Mouse (Mus musculus): ENCODE data around the gene 1700037H04Rik. TPM values are rescaled to one million over a fixed set of nuclear protein-coding genes. Genes with fewer than 3 reads are reported as not detected.

The 1700037H04Rik gene
- polyA plus RNA-seq, 1 experiment from 2014 or later: 130 TPM

- peak overlapping the region; percentile 62 for H3K4me3 ChIP-seq (ENCODE audit: low read depth, low read length)
- no peaks in the 10 kb centered on the region for H3K36me3 ChIP-seq (ENCODE audit: control insufficient read depth, insufficient read depth, low read length)
- peaks cover 24% of the 10 kb centered on the region for H3K4me1 ChIP-seq (ENCODE audit: control insufficient read depth, insufficient read depth, low read length)
- H3K27ac ChIP-seq (ENCODE audit: low read depth, low read length): no peak overlapping the region
- DNase-seq (ENCODE audit: low spot score) (no peak), ATAC-seq (ENCODE audit: insufficient read depth, low FRiP score, low TSS enrichment) (no peak)
- no peaks in the 10 kb centered on the region for H3K9me3 ChIP-seq (ENCODE audit: control insufficient read depth, low read length)
- peak overlapping the region; percentile 74 for H3K4me2 ChIP-seq (ENCODE audit: low read depth)
- H3K27me3 ChIP-seq (ENCODE audit: control insufficient read depth, insufficient read depth, low read length): no peaks in the 10 kb centered on the region
- 2% methylated on average over 14 of the region's 14 CpGs for WGBS
- peak overlapping the region; percentile 48; the same call in 1 of the 2 replicates for H3K9ac ChIP-seq (ENCODE audit: low read length)
These were observed 26.5 kb upstream of the 1700037H04Rik start for GRCm38 (mm10) chr2:131186343-131186742.

GRCm38 (mm10) chr2:131179990-131180587 lies 20.2 kb upstream of the 1700037H04Rik start, which contains the start of gene Cenpb:
TSS of gene Cenpb (minus strand) at chr2:131180067.
- H3K9me3 ChIP-seq (ENCODE audit: control insufficient read depth, low read length): no peaks in the 10 kb centered on the region
- peaks cover 2% of the 10 kb centered on the region; the same call in 1 of the 2 replicates for H3K36me3 ChIP-seq (ENCODE audit: control insufficient read depth, insufficient read depth, low read length)
- peak within 1 kb of the TSS; percentile 90 for H3K4me3 ChIP-seq (ENCODE audit: low read depth, low read length)
- 4% methylated on average over 31 of the region's 57 CpGs for WGBS
- ATAC-seq (ENCODE audit: insufficient read depth, low FRiP score, low TSS enrichment) (peak; percentile 78), DNase-seq (ENCODE audit: low spot score) (peak; percentile 91)
- peaks cover 25% of the 10 kb centered on the region for H3K4me1 ChIP-seq (ENCODE audit: control insufficient read depth, insufficient read depth, low read length)
- H3K4me2 ChIP-seq (ENCODE audit: low read depth): peak within 1 kb of the TSS; percentile 96
- peak within 1 kb of the TSS; percentile 97 for H3K9ac ChIP-seq (ENCODE audit: low read length)
- H3K27me3 ChIP-seq (ENCODE audit: control insufficient read depth, insufficient read depth, low read length): no peaks in the 10 kb centered on the region
- peak within 1 kb of the TSS; percentile 93 for H3K27ac ChIP-seq (ENCODE audit: low read depth, low read length)

GRCm38 (mm10) chr2:131179246-131179886 lies 19.5 kb upstream of the 1700037H04Rik start:
- under 1% methylated on average over 59 of the region's 67 CpGs for WGBS
- Histone ChIP-seq H3K4me3 (ENCODE audit: low read depth, low read length) (peak overlapping the region; percentile 90), H3K36me3 (ENCODE audit: control insufficient read depth, insufficient read depth, low read length) (peaks cover 2% of the 10 kb centered on the region; the same call in 1 of the 2 replicates), H3K4me1 (ENCODE audit: control insufficient read depth, insufficient read depth, low read length) (peaks cover 28% of the 10 kb centered on the region), H3K9me3 (ENCODE audit: control insufficient read depth, low read length) (no peaks in the 10 kb centered on the region), H3K9ac (ENCODE audit: low read length) (peak overlapping the region; percentile 97), H3K27me3 (ENCODE audit: control insufficient read depth, insufficient read depth, low read length) (no peaks in the 10 kb centered on the region), H3K4me2 (ENCODE audit: low read depth) (peak overlapping the region; percentile 96), H3K27ac (ENCODE audit: low read depth, low read length) (peak overlapping the region; percentile 93)
- peak; percentile 45; the same call in 1 of the 2 replicates for ATAC-seq (ENCODE audit: insufficient read depth, low FRiP score, low TSS enrichment)
- peak; percentile 79 for DNase-seq (ENCODE audit: low spot score)

GRCm38 (mm10) chr2:131178828-131179245 lies 19.0 kb upstream of the 1700037H04Rik start:
- ATAC-seq (ENCODE audit: insufficient read depth, low FRiP score, low TSS enrichment) (no peak), DNase-seq (ENCODE audit: low spot score) (peak; percentile 26)
- 30% methylated on average over 26 of the region's 26 CpGs for WGBS
- Histone ChIP-seq H3K27me3 (ENCODE audit: control insufficient read depth, insufficient read depth, low read length) (peaks cover 1% of the 10 kb centered on the region; the same call in 1 of the 2 replicates), H3K9ac (ENCODE audit: low read length) (peak overlapping the region; percentile 97), H3K4me3 (ENCODE audit: low read depth, low read length) (peak overlapping the region; percentile 90), H3K36me3 (ENCODE audit: control insufficient read depth, insufficient read depth, low read length) (peaks cover 2% of the 10 kb centered on the region; the same call in 1 of the 2 replicates), H3K4me1 (ENCODE audit: control insufficient read depth, insufficient read depth, low read length) (peaks cover 30% of the 10 kb centered on the region), H3K9me3 (ENCODE audit: control insufficient read depth, low read length) (no peaks in the 10 kb centered on the region), H3K27ac (ENCODE audit: low read depth, low read length) (peak overlapping the region; percentile 93), H3K4me2 (ENCODE audit: low read depth) (peak overlapping the region; percentile 96)

- Histone ChIP-seq H3K36me3 (ENCODE audit: control insufficient read depth, insufficient read depth, low read length) (peaks cover 2% of the 10 kb centered on the region; the same call in 1 of the 2 replicates), H3K27me3 (ENCODE audit: control insufficient read depth, insufficient read depth, low read length) (peaks cover 10% of the 10 kb centered on the region), H3K4me1 (ENCODE audit: control insufficient read depth, insufficient read depth, low read length) (peaks cover 30% of the 10 kb centered on the region), H3K9ac (ENCODE audit: low read length) (peak overlapping the region; percentile 20), H3K4me2 (ENCODE audit: low read depth) (peak overlapping the region; percentile 96), H3K9me3 (ENCODE audit: control insufficient read depth, low read length) (no peaks in the 10 kb centered on the region), H3K27ac (ENCODE audit: low read depth, low read length) (no peak overlapping the region), H3K4me3 (ENCODE audit: low read depth, low read length) (peak overlapping the region; percentile 90)
- no peak for ATAC-seq (ENCODE audit: insufficient read depth, low FRiP score, low TSS enrichment)
- 84% methylated on average over 9 of the region's 9 CpGs for WGBS
- DNase-seq (ENCODE audit: low spot score): no peak
These were observed 18.1 kb upstream of the 1700037H04Rik start for GRCm38 (mm10) chr2:131177932-131178331.

- DNase-seq (ENCODE audit: low spot score) (no peak), ATAC-seq (ENCODE audit: insufficient read depth, low FRiP score, low TSS enrichment) (no peak)
- 57% methylated on average over 5 of the region's 5 CpGs for WGBS
- Histone ChIP-seq H3K4me3 (ENCODE audit: low read depth, low read length) (peak overlapping the region; percentile 13; the same call in 1 of the 2 replicates), H3K4me2 (ENCODE audit: low read depth) (peak overlapping the region; percentile 22; the same call in 1 of the 2 replicates), H3K9ac (ENCODE audit: low read length) (no peak overlapping the region), H3K27me3 (ENCODE audit: control insufficient read depth, insufficient read depth, low read length) (peaks cover 21% of the 10 kb centered on the region), H3K36me3 (ENCODE audit: control insufficient read depth, insufficient read depth, low read length) (peaks cover 2% of the 10 kb centered on the region), H3K27ac (ENCODE audit: low read depth, low read length) (no peak overlapping the region), H3K4me1 (ENCODE audit: control insufficient read depth, insufficient read depth, low read length) (peaks cover 30% of the 10 kb centered on the region), H3K9me3 (ENCODE audit: control insufficient read depth, low read length) (no peaks in the 10 kb centered on the region)
These were observed 16.6 kb upstream of the 1700037H04Rik start for GRCm38 (mm10) chr2:131176491-131176890.

- H3K4me3 ChIP-seq (ENCODE audit: low read depth, low read length): no peak overlapping the region
- H3K4me2 ChIP-seq (ENCODE audit: low read depth): no peak overlapping the region
These were observed 16.0 kb upstream of the 1700037H04Rik start for GRCm38 (mm10) chr2:131175945-131176309.

GRCm38 (mm10) chr2:131175286-131175944 lies 15.5 kb upstream of the 1700037H04Rik start:
- WGBS: 72% methylated on average over 3 of the region's 3 CpGs
- Histone ChIP-seq H3K27me3 (ENCODE audit: control insufficient read depth, insufficient read depth, low read length) (peaks cover 32% of the 10 kb centered on the region), H3K4me1 (ENCODE audit: control insufficient read depth, insufficient read depth, low read length) (peaks cover 36% of the 10 kb centered on the region), H3K4me2 (ENCODE audit: low read depth) (no peak overlapping the region), H3K9ac (ENCODE audit: low read length) (no peak overlapping the region), H3K36me3 (ENCODE audit: control insufficient read depth, insufficient read depth, low read length) (peaks cover 2% of the 10 kb centered on the region), H3K27ac (ENCODE audit: low read depth, low read length) (no peak overlapping the region), H3K9me3 (ENCODE audit: control insufficient read depth, low read length) (no peaks in the 10 kb centered on the region), H3K4me3 (ENCODE audit: low read depth, low read length) (no peak overlapping the region)
- DNase-seq (ENCODE audit: low spot score) (no peak), ATAC-seq (ENCODE audit: insufficient read depth, low FRiP score, low TSS enrichment) (no peak)

More at GRCm38 (mm10) chr2:131175945-131176309, 16.0 kb upstream of the 1700037H04Rik start:
- Histone ChIP-seq H3K27me3 (ENCODE audit: control insufficient read depth, insufficient read depth, low read length) (peaks cover 27% of the 10 kb centered on the region), H3K36me3 (ENCODE audit: control insufficient read depth, insufficient read depth, low read length) (peaks cover 2% of the 10 kb centered on the region), H3K27ac (ENCODE audit: low read depth, low read length) (no peak overlapping the region), H3K4me1 (ENCODE audit: control insufficient read depth, insufficient read depth, low read length) (peaks cover 36% of the 10 kb centered on the region), H3K9ac (ENCODE audit: low read length) (no peak overlapping the region), H3K9me3 (ENCODE audit: control insufficient read depth, low read length) (no peaks in the 10 kb centered on the region)
- ATAC-seq (ENCODE audit: insufficient read depth, low FRiP score, low TSS enrichment) (no peak), DNase-seq (ENCODE audit: low spot score) (no peak)
- 86% methylated on average over 1 of the region's 1 CpGs for WGBS

Data from neural tube, embryonic 11.5 days (tissue).